Comparison of ENCODE assay signal across 15 mouse cellular contexts in genomic region chr13:60029591-60029990, GRCm38 (mm10).
A peak's percentile ranks its signal among the peaks of the same experiment; 100 is the strongest.
DNase-seq lines count a peak whose midpoint lies in the region; ATAC-seq and TF ChIP-seq lines count a peak whose summit lies in the region.
"Had no signal": no experiment of that assay in that cellular context is flagged by ENCODE, and none has a peak within 500 bp of the region (broad histone marks: within the 10 kb centered on the region; RNA-seq: fewer than 3 reads in every experiment).

No protein-coding gene starts in this region.

- WGBS in forebrain, embryonic 13.5 days: 55% methylated on average over 9 of the region's 9 CpGs
- 90% methylated on average over 9 of the region's 9 CpGs for WGBS in forebrain, embryonic 11.5 days
- 41% methylated on average over 9 of the region's 9 CpGs for WGBS in hindbrain, postnatal 0 days
- WGBS in hindbrain, embryonic 16.5 days: 55% methylated on average over 9 of the region's 9 CpGs
- WGBS in midbrain, postnatal 0 days: 61% methylated on average over 9 of the region's 9 CpGs
- WGBS in midbrain, embryonic 16.5 days: 69% methylated on average over 9 of the region's 9 CpGs

- no peak overlapping the region for H3K4me3 ChIP-seq in forebrain, embryonic 13.5 days
- no peak overlapping the region for H3K4me3 ChIP-seq in forebrain, embryonic 11.5 days (ENCODE audit: low read depth, low read length)
- no peak overlapping the region for H3K4me3 ChIP-seq in hindbrain, postnatal 0 days (ENCODE audit: low read length)
- no peak overlapping the region for H3K4me3 ChIP-seq in hindbrain, embryonic 16.5 days (ENCODE audit: low read length)
- H3K4me3 ChIP-seq in midbrain, postnatal 0 days (ENCODE audit: low read depth, low read length): no peak overlapping the region
- no peak overlapping the region for H3K4me3 ChIP-seq in midbrain, embryonic 16.5 days (ENCODE audit: low read depth, low read length)
- H3K4me3 ChIP-seq: hindbrain, embryonic 12.5 days; limb, embryonic 15.5 days; neural tube, embryonic 13.5 days had no signal

- no peak overlapping the region for H3K9ac ChIP-seq in forebrain, embryonic 13.5 days
- no peak overlapping the region for H3K9ac ChIP-seq in forebrain, embryonic 11.5 days (ENCODE audit: low read length)
- H3K9ac ChIP-seq in hindbrain, postnatal 0 days (replicated peaks; ENCODE audit: low read length): no peak overlapping the region
- no peak overlapping the region for H3K9ac ChIP-seq in hindbrain, embryonic 16.5 days (ENCODE audit: low read depth, low read length)
- H3K9ac ChIP-seq in midbrain, postnatal 0 days (replicated peaks; ENCODE audit: low read length, poor library complexity, severe bottlenecking): no peak overlapping the region
- no peak overlapping the region for H3K9ac ChIP-seq in midbrain, embryonic 16.5 days (ENCODE audit: low read depth, low read length)
- H3K9ac ChIP-seq: hindbrain, embryonic 12.5 days; limb, embryonic 15.5 days; neural tube, embryonic 13.5 days had no signal

- no peaks in the 10 kb centered on the region for H3K9me3 ChIP-seq in forebrain, embryonic 13.5 days (replicated peaks)
- no peaks in the 10 kb centered on the region for H3K9me3 ChIP-seq in forebrain, embryonic 11.5 days (ENCODE audit: control insufficient read depth, low read length)
- no peaks in the 10 kb centered on the region for H3K9me3 ChIP-seq in hindbrain, postnatal 0 days (ENCODE audit: low read length)
- no peaks in the 10 kb centered on the region for H3K9me3 ChIP-seq in hindbrain, embryonic 16.5 days (ENCODE audit: control insufficient read depth, low read length)
- H3K9me3 ChIP-seq in midbrain, postnatal 0 days (ENCODE audit: low read length): no peaks in the 10 kb centered on the region
- H3K9me3 ChIP-seq in midbrain, embryonic 16.5 days (replicated peaks; ENCODE audit: control insufficient read depth, low read length, poor library complexity, severe bottlenecking): no peaks in the 10 kb centered on the region
- H3K9me3 ChIP-seq: hindbrain, embryonic 12.5 days; limb, embryonic 15.5 days; neural tube, embryonic 13.5 days had no signal

- H3K36me3 ChIP-seq in forebrain, embryonic 13.5 days (ENCODE audit: poor library complexity, severe bottlenecking): no peaks in the 10 kb centered on the region
- no peaks in the 10 kb centered on the region for H3K36me3 ChIP-seq in forebrain, embryonic 11.5 days (ENCODE audit: control insufficient read depth, insufficient read depth, low read length)
- no peaks in the 10 kb centered on the region for H3K36me3 ChIP-seq in hindbrain, postnatal 0 days (ENCODE audit: insufficient read depth, low read length)
- no peaks in the 10 kb centered on the region for H3K36me3 ChIP-seq in hindbrain, embryonic 16.5 days (ENCODE audit: control insufficient read depth, insufficient read depth, low read length)
- no peaks in the 10 kb centered on the region for H3K36me3 ChIP-seq in midbrain, postnatal 0 days (ENCODE audit: insufficient read depth, low read length)
- no peaks in the 10 kb centered on the region for H3K36me3 ChIP-seq in midbrain, embryonic 16.5 days (ENCODE audit: control insufficient read depth, insufficient read depth, low read length)
- H3K36me3 ChIP-seq: hindbrain, embryonic 12.5 days; limb, embryonic 15.5 days; neural tube, embryonic 13.5 days had no signal

- 0 out of 2 replicates have a peak, but pooled peaks have one; percentile 45 for ATAC-seq in forebrain, embryonic 13.5 days
- ATAC-seq in forebrain, embryonic 11.5 days (replicated peaks; ENCODE audit: low FRiP score): no peak
- no peak for ATAC-seq in hindbrain, postnatal 0 days
- ATAC-seq in hindbrain, embryonic 16.5 days: no peak
- no peak for ATAC-seq in midbrain, postnatal 0 days (ENCODE audit: low FRiP score)
- no peak for ATAC-seq in midbrain, embryonic 16.5 days

- no peaks in the 10 kb centered on the region for H3K27me3 ChIP-seq in forebrain, embryonic 13.5 days
- no peaks in the 10 kb centered on the region for H3K27me3 ChIP-seq in forebrain, embryonic 11.5 days (ENCODE audit: control insufficient read depth, insufficient read depth, low read length)
- no peaks in the 10 kb centered on the region for H3K27me3 ChIP-seq in hindbrain, postnatal 0 days (ENCODE audit: insufficient read depth, low read length)
- H3K27me3 ChIP-seq in hindbrain, embryonic 16.5 days (replicated peaks; ENCODE audit: control insufficient read depth, insufficient read depth, low read length): no peaks in the 10 kb centered on the region
- H3K27me3 ChIP-seq in midbrain, postnatal 0 days (ENCODE audit: insufficient read depth, low read length): no peaks in the 10 kb centered on the region
- no peaks in the 10 kb centered on the region for H3K27me3 ChIP-seq in midbrain, embryonic 16.5 days (ENCODE audit: control insufficient read depth, insufficient read depth, low read depth, low read length)
- H3K27me3 ChIP-seq: hindbrain, embryonic 12.5 days; limb, embryonic 15.5 days; neural tube, embryonic 13.5 days had no signal

- no peak for DNase-seq in forebrain, embryonic 11.5 days (ENCODE audit: low spot score)
- DNase-seq in hindbrain, postnatal 0 days (ENCODE audit: low spot score): peak; percentile 58
- DNase-seq in midbrain, postnatal 0 days (ENCODE audit: low spot score): peak; percentile 54
- peak; percentile 42 for DNase-seq in gastrocnemius, postnatal 25 days
- no peak for DNase-seq in frontal cortex, postnatal 10 days (ENCODE audit: low spot score in 2 of 2)
- DNase-seq: cerebellum, postnatal 25 days; kidney, adult 8-10 months; thymus, postnatal 36 days had no signal

- no peak for TF ChIP-seq CTCF in hindbrain, postnatal 0 days (IDR thresholded peaks at IDR 0.05; ENCODE audit: low read depth)
- no peak for TF ChIP-seq CTCF in midbrain, postnatal 0 days (IDR thresholded peaks at IDR 0.05)

- no peak overlapping the region for H3K4me2 ChIP-seq in forebrain, embryonic 13.5 days
- no peak overlapping the region for H3K4me2 ChIP-seq in forebrain, embryonic 11.5 days (ENCODE audit: low read depth, low read length, severe bottlenecking)
- H3K4me2 ChIP-seq in hindbrain, postnatal 0 days (ENCODE audit: low read depth, low read length): peak overlapping the region; percentile 25; the same call in 1 of the 2 replicates
- H3K4me2 ChIP-seq in hindbrain, embryonic 16.5 days (ENCODE audit: low read length): no peak overlapping the region
- H3K4me2 ChIP-seq in midbrain, postnatal 0 days (ENCODE audit: low read depth, low read length, poor library complexity, severe bottlenecking): no peak overlapping the region
- H3K4me2 ChIP-seq in midbrain, embryonic 16.5 days (ENCODE audit: low read length): no peak overlapping the region
- H3K4me2 ChIP-seq: hindbrain, embryonic 12.5 days; limb, embryonic 15.5 days; neural tube, embryonic 13.5 days had no signal

- peaks cover 10% of the 10 kb centered on the region for H3K4me1 ChIP-seq in forebrain, embryonic 13.5 days
- no peaks in the 10 kb centered on the region for H3K4me1 ChIP-seq in forebrain, embryonic 11.5 days (replicated peaks; ENCODE audit: control insufficient read depth, insufficient read depth, low read length)
- H3K4me1 ChIP-seq in hindbrain, postnatal 0 days (ENCODE audit: insufficient read depth, low read length): 0 out of 2 replicates have a peak, but pooled peaks cover 3% of the 10 kb centered on the region
- H3K4me1 ChIP-seq in hindbrain, embryonic 16.5 days (ENCODE audit: control insufficient read depth, insufficient read depth, low read depth, low read length): no peaks in the 10 kb centered on the region
- H3K4me1 ChIP-seq in midbrain, postnatal 0 days (ENCODE audit: insufficient read depth, low read length): no peaks in the 10 kb centered on the region
- H3K4me1 ChIP-seq in midbrain, embryonic 16.5 days (ENCODE audit: control insufficient read depth, insufficient read depth, low read length): no peaks in the 10 kb centered on the region
- H3K4me1 ChIP-seq: hindbrain, embryonic 12.5 days; limb, embryonic 15.5 days; neural tube, embryonic 13.5 days had no signal

- 0 out of 2 replicates have a peak overlapping the region, but pooled peaks have one; percentile 32 for H3K27ac ChIP-seq in forebrain, embryonic 13.5 days
- H3K27ac ChIP-seq in forebrain, embryonic 11.5 days (ENCODE audit: low read depth, low read length): no peak overlapping the region
- no peak overlapping the region for H3K27ac ChIP-seq in hindbrain, postnatal 0 days
- H3K27ac ChIP-seq in hindbrain, embryonic 16.5 days (ENCODE audit: low read depth, low read length): no peak overlapping the region
- H3K27ac ChIP-seq in midbrain, postnatal 0 days (ENCODE audit: low read depth, low read length): no peak overlapping the region
- no peak overlapping the region for H3K27ac ChIP-seq in midbrain, embryonic 16.5 days (ENCODE audit: low read length)
- H3K27ac ChIP-seq: hindbrain, embryonic 12.5 days; limb, embryonic 15.5 days; macrophage; neural tube, embryonic 13.5 days had no signal

Comparison
In these comparisons a context has a peak if more than half of its experiments do, and no peak if none do; other contexts are left out.
1. DNase-seq: peak in hindbrain, postnatal 0 days (single experiment), midbrain, postnatal 0 days (single experiment) and gastrocnemius, postnatal 25 days (single experiment); none in forebrain, embryonic 11.5 days (single experiment) and frontal cortex, postnatal 10 days (0 of 2).